Mouse (Mus musculus) bone marrow macrophage, adult 2 months (primary cell): ENCODE data around the gene Srrm2. TPM values are rescaled to one million over a fixed set of nuclear protein-coding genes. Genes with fewer than 3 reads are reported as not detected.

Source experiments
- H3K27ac ChIP-seq: 2 replicates; pipeline ENCODE4 v1.5.1; 2012; ENCODE audit warnings: low read depth, low read length; ENCODE audit not compliant: insufficient read depth
- H3K4me1 ChIP-seq: 2 replicates; pipeline ENCODE4 v1.6.1; 2012; ENCODE audit warnings: low read length; ENCODE audit not compliant: control insufficient read depth, insufficient read depth
- H3K4me3 ChIP-seq: 2 replicates; pipeline ENCODE4 v1.5.1; 2012; ENCODE audit warnings: mild to moderate bottlenecking, low read length, moderate library complexity; ENCODE audit not compliant: insufficient read depth
- CTCF ChIP-seq: IDR thresholded peaks from 2 replicates; pipeline ENCODE4 v1.5.1; 2012; ENCODE audit warnings: low read depth, mild to moderate bottlenecking, low read length, moderate library complexity
- POLR2A ChIP-seq: IDR thresholded peaks from 2 replicates; pipeline ENCODE4 v1.6.1; 2012; ENCODE audit warnings: mild to moderate bottlenecking, low read depth, low read length, borderline replicate concordance
- polyA plus RNA-seq: library from polyadenylated mRNA; stranded (reverse); fragments of >200 nt; gene quantifications from 2 replicates; pipeline ENCODE4 v1.2.4, GENCODE M21; 2012; ENCODE audit not compliant: missing spikeins, insufficient read depth, insufficient read length

Gene Srrm2
- polyA plus RNA-seq, 1 experiment = 502 TPM

DNA sequence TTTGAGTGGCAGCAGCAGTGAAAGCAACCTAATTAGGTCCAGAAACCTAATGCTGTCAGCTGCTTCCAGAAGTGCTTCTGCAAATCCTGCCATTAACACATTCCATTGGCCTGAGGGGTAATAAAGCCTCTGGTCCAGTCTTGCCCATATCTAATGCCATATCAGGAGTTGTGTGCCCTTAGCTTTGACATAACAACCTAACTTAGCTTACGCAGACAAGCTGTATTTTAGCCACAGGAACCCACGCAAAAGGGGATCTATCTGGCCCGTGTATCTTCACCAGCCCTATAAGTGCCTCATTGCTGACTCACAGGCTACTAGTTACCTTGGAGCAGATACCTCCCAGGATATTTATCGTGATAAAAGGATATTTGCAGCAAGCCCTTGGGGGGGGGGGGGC, 35.3 kb downstream of the Srrm2 start:
- Histone ChIP-seq H3K4me1 (peaks cover 8% of the 10 kb centered on the region), H3K27ac (no peak overlapping the region), H3K4me3 (no peak overlapping the region)
- TF ChIP-seq POLR2A (no peak), CTCF (no peak)

DNA sequence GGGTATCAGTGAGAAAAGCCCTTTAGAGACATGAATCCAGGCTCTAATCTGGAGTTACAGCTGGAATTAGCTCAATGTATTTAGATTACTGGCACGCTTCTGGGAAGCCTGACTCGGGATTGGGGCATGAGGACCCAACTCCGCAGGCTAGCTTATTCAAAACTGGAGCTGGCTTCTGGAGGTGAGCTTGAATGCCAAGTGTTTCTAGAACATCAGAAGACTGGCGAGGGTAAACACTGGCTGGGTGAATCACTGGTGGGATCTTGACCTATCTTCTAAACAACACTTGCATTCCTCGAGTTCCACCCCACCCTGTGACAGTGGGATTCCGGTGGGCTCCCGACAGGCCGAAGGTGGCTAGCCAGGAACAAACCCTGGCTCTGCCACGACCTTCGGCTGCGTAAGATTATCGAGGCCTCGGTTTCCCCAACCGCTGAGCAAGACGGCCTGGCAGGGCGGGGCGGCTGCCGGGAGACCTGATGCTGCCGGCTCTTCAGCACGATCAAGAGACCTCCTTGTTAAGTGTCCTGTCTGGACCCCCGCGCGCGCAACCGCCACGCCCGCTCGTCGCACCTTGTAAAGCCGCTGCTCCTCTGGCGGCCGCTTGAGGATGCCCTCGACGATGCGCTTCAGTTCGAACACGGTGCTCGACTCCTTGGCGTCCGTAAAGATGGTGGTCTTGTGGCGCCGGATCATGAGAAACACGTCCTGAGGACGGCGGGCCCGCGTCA, 38.1 kb downstream of the Srrm2 start:
- TF ChIP-seq CTCF (no peak), POLR2A (no peak)
- Histone ChIP-seq H3K27ac (0 out of 2 replicates have a peak overlapping the region, but pooled peaks have one; percentile 2), H3K4me3 (peak overlapping the region; percentile 95), H3K4me1 (peaks cover 11% of the 10 kb centered on the region)

DNA sequence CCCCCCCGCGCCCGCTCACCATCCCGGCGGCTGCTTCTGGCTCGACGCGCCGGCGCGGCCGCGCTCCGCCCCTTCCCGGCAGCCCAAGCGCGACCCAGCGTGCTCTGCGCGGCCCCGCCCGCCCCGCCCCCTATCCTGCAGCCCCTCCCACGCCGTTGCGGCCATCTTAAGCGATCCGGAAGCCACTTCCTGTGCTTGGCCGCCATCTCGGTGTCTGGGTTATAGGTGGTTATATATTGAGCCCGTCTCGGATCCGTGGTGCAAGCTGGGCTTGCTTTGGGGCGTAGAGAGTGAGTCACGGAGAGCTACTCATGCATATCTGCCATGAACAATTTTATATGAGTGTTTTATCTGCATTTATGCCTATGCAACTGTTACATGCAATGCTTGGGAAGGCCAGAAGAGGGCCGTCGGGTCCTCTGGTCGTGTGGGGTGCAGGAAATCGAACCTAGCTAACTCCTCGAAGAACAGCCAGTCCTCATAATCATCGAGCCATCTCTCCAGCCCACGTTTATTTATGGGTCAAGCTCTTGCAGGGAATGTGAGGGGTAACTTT, 38.8 kb downstream of the Srrm2 start, which contains the start of gene Elob:
Elob (minus strand) TSS at position 73 of the 556 bp plus-strand sequence.
- H3K4me1 ChIP-seq = peaks cover 14% of the 10 kb centered on the region
- H3K27ac ChIP-seq = peak within 1 kb of the TSS; percentile 96
- H3K4me3 ChIP-seq = peak within 1 kb of the TSS; percentile 95
- no peak for TF ChIP-seq POLR2A
- TF ChIP-seq CTCF = peak; percentile 88

DNA sequence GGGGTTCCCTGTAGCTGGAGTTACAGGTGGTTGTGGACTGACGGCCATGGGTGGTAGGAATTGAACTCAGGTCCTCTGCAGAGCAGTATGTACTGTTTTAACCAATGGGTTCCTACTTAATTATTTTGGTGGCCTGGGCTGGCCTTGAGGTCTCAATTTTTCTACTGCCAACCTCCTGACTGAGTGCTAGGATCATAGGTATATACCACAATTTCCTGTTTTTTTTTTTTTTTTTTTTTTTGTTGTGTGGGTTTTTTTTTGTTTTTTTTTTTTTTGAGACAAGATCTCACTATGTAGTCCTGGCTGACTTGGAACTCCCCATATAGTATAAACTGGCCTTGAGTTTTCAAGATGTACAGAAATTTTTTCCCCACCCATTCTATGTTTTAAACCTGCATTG, 40.9 kb downstream of the Srrm2 start:
- Histone ChIP-seq H3K4me1 (peaks cover 14% of the 10 kb centered on the region), H3K4me3 (no peak overlapping the region), H3K27ac (no peak overlapping the region)
- TF ChIP-seq POLR2A (no peak), CTCF (no peak)

DNA sequence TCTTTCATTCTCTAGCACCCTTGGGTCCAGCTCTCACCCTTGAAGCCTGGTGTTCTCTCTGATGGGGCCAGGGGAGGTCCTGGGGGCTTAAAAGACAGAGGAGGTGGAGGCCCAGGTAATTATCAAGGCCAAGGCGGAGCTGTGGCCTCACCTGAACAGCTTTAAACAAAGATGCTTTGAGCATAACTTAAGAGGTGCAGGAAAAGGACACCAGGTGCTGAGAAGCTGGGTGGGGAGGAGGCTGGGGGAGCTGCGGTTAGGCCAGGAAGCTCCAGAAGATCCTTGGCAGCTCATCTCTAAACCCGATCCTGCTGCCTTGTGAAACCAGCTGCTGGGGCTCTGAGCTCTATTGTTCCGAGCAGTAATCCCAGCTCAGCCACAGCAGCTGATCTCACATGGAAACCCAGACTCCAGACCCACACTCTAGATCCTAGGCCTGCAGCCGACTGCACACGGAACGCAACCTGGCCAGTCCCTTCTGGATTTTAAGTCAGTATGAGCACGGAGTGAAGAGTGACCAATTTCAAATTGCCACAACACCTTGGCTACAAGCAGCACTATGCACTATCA, 45.8 kb downstream of the Srrm2 start, which contains the start of gene Prss33:
Prss33 (minus strand) TSS at position 51 of the 570 bp plus-strand sequence.
- TF ChIP-seq POLR2A (no peak), CTCF (no peak)
- no peak within 1 kb of the TSS for H3K4me3 ChIP-seq
- peaks cover 6% of the 10 kb centered on the region for H3K4me1 ChIP-seq
- no peak within 1 kb of the TSS for H3K27ac ChIP-seq

DNA sequence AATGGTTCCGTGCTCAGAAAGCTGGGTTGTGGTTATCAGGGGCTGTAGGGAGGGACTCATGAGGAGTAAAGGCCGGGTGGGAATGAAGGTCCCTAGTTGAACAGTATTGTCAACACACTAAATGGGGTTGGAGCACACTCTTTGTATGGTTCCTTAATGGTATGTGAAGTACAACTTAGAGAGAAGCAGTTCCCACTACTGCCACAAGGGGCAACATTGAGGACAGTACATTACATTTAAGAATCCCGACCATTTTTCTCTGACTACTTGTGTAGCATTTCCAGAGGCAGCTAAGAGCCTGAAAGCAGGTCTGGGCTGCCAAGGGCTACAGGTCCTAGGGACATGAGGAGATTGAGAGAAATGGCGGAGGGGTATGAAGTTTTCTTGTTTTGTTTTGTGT, 50.8 kb downstream of the Srrm2 start:
- H3K4me1 ChIP-seq = no peaks in the 10 kb centered on the region
- TF ChIP-seq POLR2A (no peak), CTCF (0 out of 2 replicates have a peak, but pooled peaks have one; percentile 26)
- no peak overlapping the region for H3K27ac ChIP-seq
- no peak overlapping the region for H3K4me3 ChIP-seq

DNA sequence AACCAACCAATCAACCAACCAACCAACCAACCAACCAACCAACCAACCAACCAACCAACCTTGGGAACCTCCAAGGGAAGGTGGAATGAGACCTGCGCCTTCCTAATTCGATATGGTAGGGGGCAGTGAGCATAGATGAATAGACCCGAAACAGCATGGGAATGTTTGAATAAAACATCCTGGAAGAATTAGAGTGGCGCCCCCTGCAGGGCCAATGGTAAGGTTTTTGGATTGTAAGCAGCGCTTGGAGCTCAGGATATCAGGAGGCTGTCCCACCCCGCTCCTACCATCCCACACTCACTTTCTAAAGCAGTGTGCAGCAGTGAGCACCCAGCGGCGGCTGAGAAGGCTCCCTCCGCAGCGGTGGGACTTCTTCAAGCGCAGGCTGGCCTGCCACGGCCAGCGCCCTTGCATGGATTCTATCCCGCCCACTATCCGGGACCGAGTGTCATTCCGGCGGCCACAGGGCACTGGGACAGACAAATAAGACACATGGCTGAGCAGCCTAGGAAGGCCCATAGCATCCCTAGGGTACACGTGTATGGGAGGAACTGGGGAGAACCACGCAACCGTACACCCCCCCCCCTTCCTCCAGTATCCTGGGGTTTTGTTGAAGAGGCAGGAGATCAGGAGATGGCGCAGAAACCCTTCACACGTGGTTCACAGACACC, 52.9 kb downstream of the Srrm2 start:
- no peak overlapping the region for H3K27ac ChIP-seq
- 0 out of 2 replicates have a peak, but pooled peaks have one; percentile 12 for TF ChIP-seq CTCF
- no peak for TF ChIP-seq POLR2A
- no peak overlapping the region for H3K4me3 ChIP-seq
- H3K4me1 ChIP-seq = no peaks in the 10 kb centered on the region

DNA sequence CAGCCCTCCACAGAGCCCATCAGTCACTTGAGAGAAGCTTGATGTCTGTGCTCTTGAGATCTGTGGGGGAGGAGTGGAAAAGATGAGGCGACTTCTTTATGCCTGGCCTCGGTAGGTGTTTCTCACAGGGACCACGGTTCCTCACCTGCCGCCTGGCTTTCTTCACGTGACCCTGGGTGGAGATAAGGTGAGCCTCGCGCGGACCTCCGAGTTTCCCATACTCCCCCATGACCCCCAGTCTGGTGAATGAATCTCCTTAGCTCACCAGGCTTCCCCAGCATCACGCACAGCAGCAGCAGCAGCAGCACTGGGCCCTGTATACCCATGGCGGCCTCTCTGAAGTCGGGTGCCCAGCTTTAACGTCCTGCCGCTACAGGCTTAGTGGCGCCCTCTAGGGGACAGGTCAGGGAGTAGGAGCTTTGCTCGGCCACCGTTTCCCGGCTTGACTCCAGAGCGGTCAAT, 53.5 kb downstream of the Srrm2 start, which contains the start of the genes Prss32 and Prss41:
Prss32 (plus strand) TSS at position 44 of the 462 bp plus-strand sequence.
Prss41 (minus strand) TSS at position 361 of the 462 bp plus-strand sequence.
- TF ChIP-seq CTCF (peak; percentile 59; the same call in 1 of the 2 replicates), POLR2A (no peak)
- Histone ChIP-seq H3K27ac (no peak within 1 kb of the TSS), H3K4me1 (no peaks in the 10 kb centered on the region), H3K4me3 (no peak within 1 kb of the TSS)

DNA sequence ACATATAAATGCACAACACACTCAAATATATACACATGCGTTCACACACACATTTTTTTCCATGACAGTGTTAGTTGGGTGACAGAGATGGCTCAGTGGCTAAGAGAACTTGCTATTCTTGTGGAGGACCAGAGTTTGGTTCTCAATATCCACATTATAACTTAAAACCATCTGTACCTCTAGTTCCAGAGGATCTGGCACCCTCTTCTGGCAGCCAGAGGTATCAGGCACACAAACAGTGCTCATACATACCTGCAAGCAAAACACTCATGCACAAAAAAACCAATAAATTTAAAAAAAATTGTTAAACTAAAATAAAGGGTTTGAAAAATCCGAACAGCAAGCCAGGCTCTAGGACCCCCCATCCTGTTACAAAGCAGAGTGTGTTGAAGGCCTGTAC, 59.7 kb downstream of the Srrm2 start:
- no peaks in the 10 kb centered on the region for H3K4me1 ChIP-seq
- H3K4me3 ChIP-seq = no peak overlapping the region
- TF ChIP-seq CTCF (no peak), POLR2A (no peak)
- H3K27ac ChIP-seq = no peak overlapping the region
